Mouse (Mus musculus) urinary bladder, postnatal 4 days (tissue): Measurements from ENCODE around the gene Jund.

Experiments used
- DNase-seq, 2 experiments: peaks; one replicate each; pipeline ENCODE4 v3.0.0; 2021 to 2022; ENCODE audit warnings: low spot score in 2 of 2

Jund gene

DNA sequence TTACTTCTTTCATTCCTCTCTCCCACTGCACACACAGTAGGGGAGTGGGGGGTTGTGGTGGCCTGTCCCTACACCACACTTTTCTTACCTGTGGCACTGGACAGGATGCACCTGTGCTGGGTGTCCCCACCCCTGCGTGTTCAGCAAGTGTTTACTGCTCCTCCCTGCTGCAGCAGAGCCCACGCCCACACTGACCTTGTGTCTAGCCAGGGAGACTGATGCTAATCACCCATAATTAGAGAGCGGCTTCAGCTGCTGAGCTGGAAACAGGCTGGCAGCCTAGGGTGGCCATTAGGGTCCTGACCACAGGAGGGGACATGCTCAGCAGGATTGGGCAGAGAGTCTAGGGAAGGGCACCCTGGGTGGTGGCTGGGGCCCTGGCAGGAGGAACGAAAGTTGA lies 24.0 kb upstream of the Jund start:
- no peak for DNase-seq

DNA sequence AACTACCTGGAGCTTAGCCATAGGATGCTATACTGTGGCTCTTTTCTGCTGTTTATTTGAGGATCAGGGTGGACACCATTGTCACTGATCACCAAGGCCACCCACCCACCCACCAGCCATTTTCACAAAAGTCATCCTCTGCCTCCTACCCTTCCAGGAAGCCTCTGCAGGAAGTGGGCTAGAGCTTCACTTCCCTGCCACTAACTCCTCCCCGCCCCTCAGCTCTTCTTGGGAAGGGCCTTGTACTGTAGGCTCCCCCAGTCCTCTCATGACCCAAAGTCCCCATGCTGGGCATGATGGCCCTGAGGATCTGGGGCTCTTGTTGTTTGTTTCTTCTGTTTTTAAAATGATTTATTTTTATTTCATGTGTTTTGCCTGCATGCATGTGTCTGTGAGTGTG lies 23.4 kb upstream of the Jund start:
- no peak for DNase-seq

DNA sequence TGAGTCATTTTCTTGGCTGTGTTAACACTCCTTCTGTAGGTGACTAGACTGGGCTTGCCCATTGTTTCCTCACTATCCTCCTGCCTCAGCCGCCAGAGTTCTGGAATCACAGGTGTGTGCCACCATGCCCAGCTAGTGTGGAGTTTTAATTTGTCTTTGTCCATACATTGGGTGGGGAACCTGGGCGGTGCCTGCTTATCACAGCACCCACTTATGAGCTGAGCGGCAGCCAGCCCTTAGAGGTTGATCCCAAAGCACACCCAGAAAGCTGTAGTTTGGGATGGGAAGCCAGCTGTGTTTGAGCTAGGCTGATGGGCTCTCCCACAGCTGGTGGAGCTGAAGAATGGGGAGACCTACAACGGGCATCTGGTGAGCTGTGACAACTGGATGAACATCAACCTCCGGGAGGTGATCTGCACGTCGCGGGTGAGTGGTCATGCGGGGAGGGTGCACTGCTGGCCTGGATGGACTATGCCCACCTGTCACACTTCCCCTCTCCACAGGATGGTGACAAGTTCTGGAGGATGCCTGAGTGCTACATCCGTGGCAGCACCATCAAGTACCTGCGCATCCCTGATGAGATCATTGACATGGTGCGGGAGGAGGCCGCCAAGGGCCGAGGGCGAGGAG lies 21.2 kb upstream of the Jund start:
- no peak for DNase-seq

DNA sequence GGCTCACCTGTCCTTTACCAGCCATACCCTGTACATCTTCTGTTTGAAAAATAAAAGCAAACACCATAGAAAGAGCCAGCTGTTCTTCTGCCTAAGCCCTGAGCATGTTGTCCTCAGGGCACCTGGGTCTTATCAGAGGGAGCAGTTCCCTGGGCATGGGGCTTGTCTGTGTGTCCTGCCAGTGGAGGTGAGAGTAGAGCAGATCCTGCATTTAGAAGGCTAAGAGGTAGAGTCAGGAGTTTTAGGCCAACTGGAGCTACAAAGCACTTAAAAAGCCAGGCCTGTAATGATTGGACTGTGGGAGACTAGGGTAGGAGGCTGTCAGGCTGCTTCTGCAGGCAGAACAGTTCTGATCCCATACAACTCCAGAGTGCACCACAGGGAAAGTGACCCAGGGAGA lies 20.1 kb upstream of the Jund start:
- no peak for DNase-seq

DNA sequence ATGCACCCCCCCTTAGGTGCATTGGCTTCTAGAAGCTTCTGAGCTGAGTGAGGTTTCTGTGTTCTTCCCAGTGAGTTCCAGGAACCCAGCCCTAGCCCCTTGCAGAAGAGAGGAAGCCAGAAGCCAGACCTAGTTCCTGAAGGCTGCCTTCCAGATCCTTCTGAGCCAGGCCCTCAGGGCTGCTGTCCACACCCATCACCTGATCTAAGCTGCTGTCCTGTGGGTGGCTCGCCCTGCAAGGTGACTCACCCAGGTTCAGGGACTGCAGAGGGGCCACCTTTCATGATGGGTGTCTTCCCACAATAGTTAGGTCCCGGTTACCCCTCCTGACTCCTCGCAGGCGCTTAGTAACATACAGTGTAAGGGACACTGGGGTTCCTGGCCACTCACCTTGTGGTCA lies 19.3 kb upstream of the Jund start:
- DNase-seq = no peak

DNA sequence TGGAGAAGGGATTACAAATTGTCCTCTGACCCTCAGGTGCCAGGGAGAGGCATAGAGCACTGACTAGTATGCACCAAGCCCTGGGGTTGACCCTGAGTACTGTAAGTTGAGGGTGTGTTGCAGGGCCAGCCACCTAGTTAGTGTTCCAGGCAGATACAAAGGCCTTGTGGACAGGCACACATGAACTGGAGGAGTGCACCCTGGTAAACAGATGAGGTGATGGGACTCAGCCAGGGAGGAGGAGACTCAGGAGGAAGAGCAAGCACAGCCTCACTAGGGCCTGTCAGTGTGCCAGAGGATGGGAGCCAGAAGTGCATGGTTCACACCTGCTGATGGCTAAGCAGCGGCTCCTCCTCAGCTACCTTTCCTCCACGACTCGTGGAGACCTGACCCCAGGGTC lies 18.7 kb upstream of the Jund start:
- no peak for DNase-seq

DNA sequence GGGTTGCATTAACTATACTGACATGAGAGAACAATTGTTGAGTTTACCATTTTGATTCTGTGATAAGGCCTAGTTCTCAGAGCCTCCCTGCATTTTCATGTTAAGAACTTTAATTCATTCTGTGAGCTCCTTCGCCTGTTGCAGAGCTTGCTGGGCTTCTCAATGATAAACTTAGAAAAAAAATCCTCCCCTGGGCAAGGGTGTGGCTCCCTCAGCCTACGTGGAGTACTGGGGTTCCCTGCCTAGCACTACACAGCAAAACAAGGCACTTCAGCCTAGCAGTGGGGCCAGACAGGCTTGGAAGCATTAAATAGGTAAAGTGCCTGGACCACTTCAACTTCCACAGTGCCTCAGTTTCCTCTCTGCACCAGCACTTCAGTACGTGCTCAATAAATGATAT lies 17.3 kb upstream of the Jund start:
- DNase-seq = no peak

DNA sequence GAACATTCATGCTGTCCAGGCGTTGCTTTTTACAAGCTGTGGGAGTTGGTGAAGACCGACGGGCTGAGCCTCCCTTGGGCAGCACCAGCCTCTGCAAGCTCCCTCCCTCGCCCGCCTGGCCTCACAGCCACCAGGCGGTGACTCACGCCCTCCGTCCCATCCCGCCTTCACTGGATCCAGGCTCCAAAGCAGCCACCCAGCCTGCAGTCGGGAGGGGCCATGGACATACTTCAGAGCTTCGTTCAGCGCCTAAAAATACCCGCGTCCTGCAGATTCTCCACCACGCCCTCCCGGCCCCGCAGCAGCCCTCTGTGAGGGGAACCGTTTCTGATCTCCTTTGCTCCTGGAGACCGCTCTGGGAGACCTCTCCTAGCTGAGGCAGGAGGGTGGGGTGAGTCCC lies 16.6 kb upstream of the Jund start:
- peak; percentile 67 to 79 for DNase-seq

DNA sequence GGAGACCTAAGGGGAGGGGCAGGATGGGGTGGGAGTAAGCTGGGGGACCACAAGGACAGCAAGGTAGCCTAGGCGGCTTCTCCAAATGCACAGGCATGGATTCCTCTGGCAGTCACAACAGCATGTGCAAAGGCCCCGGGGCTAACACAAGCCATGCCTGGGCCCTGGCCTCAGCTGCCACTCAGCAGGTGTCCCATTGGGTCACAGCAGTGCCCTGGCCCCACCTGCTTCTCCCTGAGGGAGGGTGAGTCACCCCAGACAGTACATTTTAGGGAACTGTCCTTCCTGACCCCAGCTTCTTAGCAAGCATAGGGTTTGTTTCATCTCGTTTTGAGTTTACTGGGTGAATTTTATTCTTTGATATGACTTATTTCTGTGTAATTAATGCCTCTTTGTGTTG lies 16.1 kb upstream of the Jund start:
- DNase-seq = no peak

DNA sequence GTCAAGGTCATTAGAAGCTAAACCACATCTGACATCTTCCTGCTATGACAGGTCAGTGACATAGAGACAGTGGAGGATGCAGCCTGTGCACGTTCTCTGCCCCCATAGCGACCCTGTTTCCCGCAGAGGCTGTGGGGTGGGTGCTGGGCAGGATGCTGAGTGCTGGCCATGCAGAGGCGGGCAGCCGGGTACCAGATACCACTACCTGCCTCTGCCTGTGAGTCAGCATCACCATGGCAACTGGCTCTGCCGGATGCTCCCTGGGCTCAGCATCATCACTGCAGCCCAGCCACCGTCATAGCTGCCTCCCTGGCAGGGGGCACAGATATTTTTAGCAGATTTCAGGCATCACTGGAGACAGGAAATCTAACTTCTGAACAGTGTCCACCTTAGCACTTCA lies 14.5 kb upstream of the Jund start:
- no peak for DNase-seq

DNA sequence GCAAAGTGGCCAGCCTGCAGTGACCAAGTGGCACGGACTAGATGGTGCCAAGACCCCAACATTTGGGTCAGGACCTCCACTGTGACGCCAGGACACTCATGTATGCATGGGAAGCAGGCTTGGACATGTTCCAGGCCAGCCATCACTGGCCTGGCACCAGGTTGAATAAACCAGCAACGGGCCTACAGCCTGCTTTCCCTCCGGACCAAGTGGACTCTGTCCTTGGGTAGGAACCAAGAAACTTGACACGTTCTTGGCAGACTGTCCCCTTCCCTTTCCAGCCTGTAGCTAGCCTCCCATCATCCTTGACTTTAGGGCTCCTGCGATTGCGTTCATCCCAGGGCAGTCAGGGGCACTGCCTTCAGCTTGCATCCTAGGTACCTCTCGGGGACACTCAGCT lies 11.2 kb upstream of the Jund start:
- peak; percentile 74 to 75 for DNase-seq

DNA sequence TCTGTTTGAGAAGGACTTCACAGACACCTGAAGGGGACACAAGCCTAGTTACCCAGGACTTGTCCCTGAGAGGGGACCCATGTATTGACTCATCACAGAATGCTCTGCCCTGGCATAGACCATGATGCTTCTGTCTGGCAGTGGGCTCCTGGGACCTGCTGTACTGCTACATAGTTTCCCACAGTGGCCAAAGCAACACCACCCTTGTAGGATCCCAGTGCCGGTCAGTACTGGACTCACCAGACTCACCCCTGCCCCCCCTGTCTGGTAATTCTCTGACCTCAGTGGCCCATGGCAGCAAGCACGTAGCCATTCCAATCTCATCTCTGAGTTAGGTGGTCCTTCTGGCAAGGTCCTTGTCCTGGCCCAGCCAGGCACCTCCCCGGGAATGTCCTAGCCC lies 10.6 kb upstream of the Jund start:
- DNase-seq = no peak

DNA sequence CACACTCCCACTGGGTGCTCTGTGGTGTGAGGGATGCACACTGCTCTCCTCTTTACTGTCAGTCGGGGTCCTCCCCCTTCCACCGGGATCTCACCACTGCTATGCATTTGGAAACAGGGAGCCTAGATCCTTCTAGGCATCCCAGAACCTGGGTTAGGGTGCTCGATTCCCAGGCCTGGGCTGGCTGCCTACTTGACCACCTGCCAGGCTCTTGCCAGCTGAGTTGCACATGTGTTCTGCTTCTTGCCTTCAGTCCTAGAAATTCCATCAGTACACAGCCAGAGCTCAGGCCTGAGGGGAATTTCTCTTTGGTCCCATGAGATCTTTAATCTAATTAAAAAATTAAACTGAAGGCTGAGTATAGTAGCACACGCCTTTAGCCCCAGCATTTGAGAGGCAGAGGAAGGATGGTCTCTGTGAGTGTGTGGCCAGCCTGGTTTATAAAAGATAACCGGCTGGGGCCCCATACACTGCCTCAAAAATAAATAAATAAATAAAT lies 8.8 kb upstream of the Jund start:
- DNase-seq = no peak

DNA sequence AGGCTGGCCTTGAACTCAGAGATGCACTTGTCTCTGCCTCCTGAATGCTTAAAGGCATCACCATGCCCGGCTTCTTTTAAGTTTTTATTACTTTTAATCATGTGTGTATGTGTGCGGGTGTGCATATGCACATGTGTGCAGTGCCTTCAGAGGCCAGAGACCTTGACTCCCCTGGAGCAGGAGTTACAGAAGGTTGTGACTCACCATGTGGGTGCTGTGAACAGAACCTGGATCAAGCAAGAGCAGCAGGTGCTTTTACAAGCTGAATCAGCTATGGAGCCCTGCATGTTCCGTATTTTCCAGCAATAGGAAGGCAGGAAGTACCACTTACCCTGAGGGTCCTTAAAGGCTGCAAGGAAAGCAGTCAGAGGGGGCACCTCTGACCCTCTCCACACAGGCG lies 7.5 kb upstream of the Jund start:
- DNase-seq = no peak

DNA sequence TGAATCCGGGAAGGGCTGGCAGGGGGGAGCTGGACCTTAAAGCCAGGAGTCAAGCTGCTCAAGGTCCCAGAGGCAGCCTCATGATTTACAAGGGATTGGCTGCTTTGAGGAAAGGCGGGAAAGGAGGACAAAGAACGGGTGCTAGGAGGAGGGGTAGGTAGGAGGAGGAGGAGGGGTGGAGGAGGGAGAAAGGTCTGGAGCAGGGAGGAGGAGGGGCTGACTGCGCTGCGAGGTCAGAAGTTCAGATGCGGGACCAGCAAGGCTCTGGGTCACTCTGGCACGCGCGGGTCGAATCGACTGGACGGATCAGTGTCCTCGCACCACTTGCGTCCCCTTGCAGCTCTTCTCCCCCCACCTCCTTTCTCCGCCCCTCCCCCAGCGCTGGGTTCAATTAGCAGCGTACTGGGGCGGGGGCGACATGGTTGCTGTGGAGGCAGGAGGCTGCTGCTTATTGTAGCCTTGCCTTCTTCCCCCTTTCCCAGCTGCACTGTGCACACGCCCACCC lies 7.0 kb upstream of the Jund start:
- DNase-seq = no peak

DNA sequence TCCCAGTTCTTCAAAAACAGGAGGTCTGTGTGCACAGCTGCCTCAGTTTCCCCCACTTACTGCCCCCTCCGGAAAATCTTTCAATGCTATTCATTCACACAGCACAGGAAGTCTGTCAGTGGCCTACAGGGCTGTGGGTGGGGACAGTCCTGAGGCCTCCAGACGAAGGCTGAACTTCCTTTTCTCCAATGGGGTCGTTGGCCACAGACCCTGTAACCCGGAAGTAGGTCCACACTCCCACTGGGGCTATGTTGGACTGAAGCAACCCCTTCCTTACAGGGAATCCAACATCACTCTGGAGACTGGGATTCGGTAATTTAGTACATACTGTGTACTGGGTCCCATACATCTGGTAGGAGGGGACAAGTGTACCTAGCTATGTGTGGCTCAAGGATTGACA lies 5.1 kb upstream of the Jund start:
- DNase-seq = no peak

DNA sequence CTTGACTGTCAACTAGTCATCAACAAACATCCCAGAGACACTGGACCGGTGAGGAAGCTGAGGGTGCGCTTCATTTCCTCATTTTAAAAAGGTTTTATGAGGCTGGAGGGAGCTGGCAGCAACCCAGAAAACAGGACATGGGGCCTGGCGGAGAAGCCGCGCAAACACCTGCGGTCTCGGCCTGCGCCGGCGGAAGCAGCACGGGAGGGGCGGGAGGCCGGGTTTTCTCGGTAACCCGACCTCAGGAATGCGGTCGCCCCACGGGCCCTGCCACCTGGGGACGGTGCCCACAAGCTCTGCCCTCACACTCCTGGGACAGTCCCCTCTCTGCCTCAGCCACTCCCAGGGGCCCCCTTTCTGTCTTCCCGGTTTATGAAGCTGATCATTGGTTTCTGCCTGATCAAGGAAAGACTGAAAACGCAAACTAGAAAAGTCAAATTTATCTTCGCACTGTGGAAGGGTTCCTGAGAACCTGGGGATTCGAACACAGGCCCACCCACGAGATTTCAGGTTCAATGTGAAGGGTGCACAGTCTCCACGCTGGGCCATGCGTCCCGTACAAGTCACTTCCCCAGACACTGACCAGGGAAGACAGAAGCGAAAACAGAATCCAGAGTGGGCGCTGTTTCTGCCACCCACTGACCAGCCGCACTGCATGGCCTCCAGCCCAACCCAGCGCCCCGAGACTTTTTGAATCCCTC lies 3.3 kb upstream of the Jund start:
- peak in 1 of 2 experiments; percentile 61 for DNase-seq

DNA sequence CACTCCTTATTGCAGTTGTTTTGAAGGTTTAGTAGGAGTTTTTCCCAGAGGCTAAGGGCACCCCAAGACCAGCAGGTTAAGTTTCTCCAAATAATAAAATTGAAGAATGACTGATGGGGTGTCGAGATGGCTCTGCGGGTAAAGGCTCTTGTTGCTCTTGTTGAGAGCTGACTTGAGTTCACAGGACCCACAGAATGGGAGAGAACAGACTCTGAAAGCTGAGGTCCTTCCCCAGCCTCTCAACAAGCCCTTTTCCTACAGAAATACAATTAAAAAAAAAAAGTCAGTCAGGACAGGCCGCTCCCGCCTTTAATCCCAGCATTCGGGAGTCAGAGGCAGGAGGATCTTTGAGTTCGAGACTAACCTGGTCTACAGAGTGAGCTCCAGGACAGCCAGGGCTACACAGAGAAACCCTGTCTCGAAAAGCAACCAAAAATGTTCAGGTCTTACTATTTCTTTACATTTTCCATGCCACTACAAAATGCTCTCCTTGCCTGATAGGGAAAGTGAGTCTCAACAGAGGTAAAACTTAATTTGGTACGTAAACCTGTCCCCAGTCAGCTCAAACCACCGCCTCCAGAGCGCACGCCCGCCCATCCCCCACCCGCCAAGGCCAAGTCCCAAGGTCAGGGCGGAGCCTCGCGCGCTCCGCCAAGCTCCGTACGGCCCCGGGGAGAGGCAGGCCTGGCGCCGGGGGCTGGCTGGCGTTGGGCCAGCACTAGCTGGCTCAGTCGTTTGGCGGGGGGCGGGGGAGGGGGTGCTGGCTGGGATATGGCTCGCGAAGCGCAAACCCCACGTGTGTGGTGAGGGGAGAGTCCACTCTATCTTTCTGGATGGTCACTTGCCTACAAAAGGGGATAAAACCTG lies 2.5 kb upstream of the Jund start:
- DNase-seq = peak; percentile 76 to 77

DNA sequence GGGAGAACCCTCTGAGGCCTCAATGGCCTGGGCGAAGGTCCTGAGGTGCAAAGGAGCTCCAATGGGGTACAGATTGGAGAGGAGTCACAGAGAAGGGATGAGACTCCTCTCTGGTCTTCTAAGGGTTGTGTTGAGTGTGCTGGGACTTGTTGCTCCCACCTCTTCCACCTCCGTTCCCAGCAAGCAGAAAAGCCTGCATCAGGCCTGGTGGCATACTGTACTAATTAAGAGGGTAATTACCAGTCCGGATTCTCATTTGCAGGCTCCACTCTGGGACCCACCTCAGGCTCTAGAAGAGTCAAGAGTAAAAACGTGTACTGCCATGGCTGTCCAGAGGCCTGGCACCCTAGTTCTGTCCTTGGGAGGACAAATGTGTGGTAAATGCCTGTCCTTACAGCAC lies 1.8 kb upstream of the Jund start:
- DNase-seq = no peak

DNA sequence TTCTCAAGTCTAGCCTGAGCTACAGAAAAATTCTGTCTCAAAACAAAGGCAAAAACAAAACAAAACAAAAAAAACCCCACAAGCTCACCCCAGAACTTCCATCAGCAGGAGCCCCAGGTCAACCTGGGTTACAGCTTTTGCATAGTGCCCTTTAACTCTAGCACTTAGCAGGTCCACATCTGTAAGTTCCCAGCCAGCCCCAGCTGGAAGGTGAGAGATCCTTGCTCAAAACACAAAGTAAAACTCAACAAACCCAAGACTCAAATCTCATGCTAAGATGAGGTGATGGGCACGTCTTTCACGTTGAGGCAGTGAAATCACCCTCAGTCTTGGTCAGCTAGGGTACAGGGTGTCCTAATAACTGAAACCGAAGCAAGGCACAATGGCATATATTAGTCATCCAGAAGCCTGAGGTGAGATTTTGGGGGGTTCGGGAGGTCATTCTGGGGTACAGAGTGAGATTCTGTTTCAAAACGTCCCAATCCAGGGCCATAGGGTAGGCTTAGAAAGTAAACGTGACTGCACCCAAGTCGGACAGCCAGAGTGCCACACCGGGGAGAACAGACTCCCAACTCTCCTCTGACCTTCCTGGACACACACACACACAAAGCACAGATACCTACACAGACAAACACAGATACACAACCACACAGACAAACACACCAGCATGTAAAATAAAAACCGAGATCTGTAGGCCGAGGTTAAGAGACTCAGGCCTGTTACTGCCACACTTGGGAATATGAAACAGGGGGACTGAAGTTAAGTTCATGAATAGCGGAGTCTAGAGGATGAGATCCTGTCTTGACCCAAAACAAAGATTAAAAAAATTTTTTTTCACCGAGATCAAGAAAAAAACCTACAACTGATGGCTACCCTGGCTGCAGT lies 1.1 kb upstream of the Jund start:
- no peak for DNase-seq

DNA sequence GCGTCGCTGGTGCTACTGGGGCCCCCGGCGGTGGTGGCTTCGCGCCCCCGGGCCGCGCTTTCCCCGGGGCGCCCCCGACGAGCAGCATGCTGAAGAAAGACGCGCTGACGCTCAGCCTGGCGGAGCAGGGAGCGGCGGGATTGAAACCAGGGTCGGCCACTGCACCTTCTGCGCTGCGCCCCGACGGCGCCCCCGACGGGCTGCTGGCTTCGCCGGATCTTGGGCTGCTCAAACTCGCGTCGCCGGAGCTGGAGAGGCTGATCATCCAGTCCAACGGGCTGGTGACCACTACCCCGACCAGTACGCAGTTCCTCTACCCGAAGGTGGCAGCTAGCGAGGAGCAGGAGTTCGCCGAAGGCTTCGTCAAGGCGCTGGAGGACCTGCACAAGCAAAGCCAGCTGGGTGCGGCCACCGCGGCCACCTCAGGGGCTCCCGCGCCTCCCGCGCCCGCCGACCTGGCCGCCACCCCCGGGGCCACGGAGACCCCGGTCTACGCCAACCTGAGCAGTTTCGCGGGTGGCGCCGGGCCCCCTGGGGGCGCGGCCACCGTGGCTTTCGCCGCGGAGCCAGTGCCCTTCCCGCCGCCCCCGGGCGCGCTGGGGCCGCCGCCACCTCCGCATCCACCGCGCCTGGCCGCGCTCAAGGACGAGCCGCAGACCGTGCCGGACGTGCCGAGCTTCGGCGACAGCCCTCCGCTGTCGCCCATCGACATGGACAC lies 526 bp downstream of the Jund start:
- DNase-seq = no peak
